Mouse (Mus musculus): Measurements from ENCODE around the gene Syn1.

GRCm38 (mm10) chrX:20921366-20921765, 562 bp upstream of the Syn1 start:
- TF ChIP-seq CTCF (IDR thresholded peaks at IDR 0.05; ENCODE audit: low read depth, low read length) = no peak
- TF ChIP-seq POLR2A (IDR thresholded peaks at IDR 0.05; ENCODE audit: extremely low read depth, insufficient read depth, low read length) = no peak
